Mouse (Mus musculus) liver, adult 2 months (tissue): ENCODE data around the gene Bag2. TPM values are rescaled to one million over a fixed set of nuclear protein-coding genes. Genes with fewer than 3 reads are reported as not detected.

ENCODE experiments used
- DNase-seq: peaks from one replicate; pipeline ENCODE4 v3.0.0-alpha.2; 2011; ENCODE audit warnings: low read depth, low spot score; ENCODE audit errors: extremely low read depth
- H3K27ac ChIP-seq: fragments of 200-500 bp; replicated peaks from 2 replicates; pipeline ENCODE4 v1.5.1; 2012; ENCODE audit warnings: low read depth, mild to moderate bottlenecking, control low read depth, inconsistent platforms, low read length; ENCODE audit not compliant: insufficient read depth
- H3K27me3 ChIP-seq: fragments of 200-500 bp; 2 replicates; pipeline ENCODE4 v1.6.1; 2012; ENCODE audit warnings: mild to moderate bottlenecking, moderate library complexity, low read length, inconsistent platforms; ENCODE audit not compliant: control insufficient read depth, insufficient read depth
- H3K36me3 ChIP-seq: fragments of 200-500 bp; 2 replicates; pipeline ENCODE4 v1.6.1; 2012; ENCODE audit warnings: low read length, inconsistent platforms; ENCODE audit not compliant: control insufficient read depth, insufficient read depth
- H3K4me1 ChIP-seq: fragments of 200-500 bp; 2 replicates; pipeline ENCODE4 v1.6.1; 2011; ENCODE audit warnings: low read length; ENCODE audit not compliant: control insufficient read depth, insufficient read depth
- H3K4me3 ChIP-seq: fragments of 200-500 bp; 2 replicates; pipeline ENCODE4 v1.5.1; 2011; ENCODE audit warnings: low read depth, mild to moderate bottlenecking, control low read depth, low read length, moderate library complexity; ENCODE audit not compliant: insufficient read depth
- H3K79me2 ChIP-seq: fragments of 200-500 bp; 2 replicates; pipeline ENCODE4 v1.6.1; 2012; ENCODE audit warnings: inconsistent platforms, mild to moderate bottlenecking, low read length, moderate library complexity; ENCODE audit not compliant: control insufficient read depth, insufficient read depth
- H3K9ac ChIP-seq: fragments of 200-500 bp; 2 replicates; pipeline ENCODE4 v1.6.1; 2012; ENCODE audit warnings: low read depth, mild to moderate bottlenecking, control low read depth, inconsistent platforms, low read length
- CTCF ChIP-seq: fragments of 200-500 bp; IDR thresholded peaks from 2 replicates; pipeline ENCODE4 v1.5.1; 2011; ENCODE audit warnings: low read depth, low read length, control low read depth
- POLR2A ChIP-seq: fragments of 200-500 bp; IDR thresholded peaks from 2 replicates; pipeline ENCODE4 v1.6.1; 2011; ENCODE audit warnings: low read length, control low read depth; ENCODE audit not compliant: insufficient read depth; ENCODE audit errors: extremely low read depth
- WGBS: fragments of 180-500 bp; shearing (Covaris S2); methylation state at CpG from one replicate; pipeline ENCODE4 v1.1.7; 2018; 5-methylcytosine and 5-hydroxymethylcytosine counted together
- polyA plus RNA-seq: library from polyadenylated mRNA; depleted of rRNA; stranded (reverse); fragments of >200 nt; gene quantifications from 2 replicates; pipeline ENCODE4 v1.2.3, GENCODE M21; 2012; rRNA removed
- total RNA-seq: library from RNA; depleted of rRNA; stranded (reverse); fragments of >200 nt; gene quantifications from 2 replicates; pipeline ENCODE4 v1.2.3, GENCODE M21; 2014; rRNA removed

The Bag2 gene
- total and polyA plus RNA-seq, 2 experiments = 2.1 to 5.9 TPM

DNA sequence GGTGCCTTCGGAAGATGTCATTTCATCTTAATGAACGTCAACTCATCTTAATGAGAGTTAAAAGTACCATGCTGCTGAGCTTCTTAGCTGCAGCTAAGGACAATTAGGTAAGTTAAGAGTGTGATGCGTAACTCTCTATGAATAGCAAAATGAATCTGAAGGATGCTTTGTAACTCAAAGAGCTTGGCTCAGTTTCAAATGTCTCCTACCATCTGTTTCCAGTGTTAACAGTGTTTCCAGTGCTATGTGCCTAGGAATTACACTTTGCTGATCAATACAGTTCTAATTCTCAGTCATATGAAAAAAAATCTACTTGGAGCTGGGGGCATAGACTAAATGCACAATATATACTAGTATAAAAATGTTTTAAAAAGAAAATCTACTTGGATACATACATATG is 56.4 kb downstream of the Bag2 start:
- WGBS = 91% methylated on average over 3 of the region's 3 CpGs

DNA sequence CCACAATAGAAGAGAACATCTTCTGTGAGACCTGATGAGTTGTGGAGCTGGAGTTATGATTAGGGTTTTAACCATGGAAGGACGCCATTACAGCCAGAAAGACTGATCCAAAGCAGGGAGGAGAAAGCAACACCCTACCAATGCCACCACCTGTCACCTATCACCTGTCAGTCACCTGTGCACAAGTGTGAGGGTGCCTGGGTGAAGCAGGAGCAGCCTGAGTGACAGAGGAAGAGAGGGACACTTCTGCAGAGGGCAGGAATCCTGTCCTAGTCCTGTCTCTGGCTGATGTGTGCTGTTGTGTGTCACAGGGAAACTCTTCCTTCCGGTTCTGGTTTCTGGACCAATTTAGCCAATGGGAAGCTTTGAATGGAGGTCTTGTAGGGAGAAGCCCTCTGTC is 61.6 kb downstream of the Bag2 start:
- WGBS = 77% methylated on average over 2 of the region's 2 CpGs
- no peaks in the 10 kb centered on the region for H3K79me2 ChIP-seq

More for the DNA sequence above, 56.4 kb downstream of the Bag2 start:
- Histone ChIP-seq H3K79me2 (no peaks in the 10 kb centered on the region), H3K27me3 (no peaks in the 10 kb centered on the region), H3K27ac (no peak overlapping the region), H3K36me3 (no peaks in the 10 kb centered on the region), H3K4me3 (no peak overlapping the region), H3K9ac (no peak overlapping the region), H3K4me1 (no peaks in the 10 kb centered on the region)
- DNase-seq = no peak
- no peak for TF ChIP-seq CTCF
- no peak for TF ChIP-seq POLR2A

More for the DNA sequence above, 61.6 kb downstream of the Bag2 start:
- Histone ChIP-seq H3K4me1 (no peaks in the 10 kb centered on the region), H3K27ac (no peak overlapping the region), H3K36me3 (no peaks in the 10 kb centered on the region), H3K4me3 (no peak overlapping the region), H3K9ac (no peak overlapping the region), H3K27me3 (peaks cover 2% of the 10 kb centered on the region; the same call in 1 of the 2 replicates)
- TF ChIP-seq CTCF (no peak), POLR2A (no peak)
- DNase-seq = no peak

Other genes starting within 250 kb of the Bag2 start
- gene Prim2, start 88.0 kb downstream of the Bag2 start, total RNA-seq = 5.0 and 5.1 TPM in 2 replicates
- 1.2 and 1.5 TPM in 2 replicates for gene Prim2, start 88.0 kb downstream of the Bag2 start, polyA plus RNA-seq
- 11.4 and 13.6 TPM in 2 replicates for gene Rab23, start 37.9 kb downstream of the Bag2 start, total RNA-seq
- 4.5 and 5.4 TPM in 2 replicates for gene Rab23, start 37.9 kb downstream of the Bag2 start, polyA plus RNA-seq
- gene Zfp451, start 56.8 kb upstream of the Bag2 start, total RNA-seq = 10.4 and 12.4 TPM in 2 replicates
- 2.2 TPM in 2 replicates for gene Zfp451, start 56.8 kb upstream of the Bag2 start, polyA plus RNA-seq
- 0.18 and 0.40 TPM in 2 replicates for gene Bend6, start 150.0 kb upstream of the Bag2 start, total RNA-seq
- gene Bend6, start 150.0 kb upstream of the Bag2 start, polyA plus RNA-seq = 0.05 TPM in 2 replicates
- 53.6 and 60.4 TPM in 2 replicates for gene Dst, start 150.4 kb upstream of the Bag2 start, total RNA-seq
- 10.5 and 14.8 TPM in 2 replicates for gene Dst, start 150.4 kb upstream of the Bag2 start, polyA plus RNA-seq